Mouse (Mus musculus) forebrain, postnatal 0 days (tissue): Measurements from ENCODE around the gene Txndc11. TPM values are rescaled to one million over a fixed set of nuclear protein-coding genes. Genes with fewer than 3 reads are reported as not detected.

ENCODE experiments used
- ATAC-seq: fragments of 200-750 bp; cut with Nextera tagmentation; 2 replicates; pipeline ENCODE4 v1.8.0; 2017; ENCODE audit warnings: mild to moderate bottlenecking, moderate library complexity
- DNase-seq: peaks from one replicate; pipeline ENCODE4 v3.0.0-alpha.2; 2015
- H3K27ac ChIP-seq: fragments of 300-500 bp; sonication (generic); 2 replicates; pipeline ENCODE4 v1.5.1; 2014; ENCODE audit warnings: low read depth, mild to moderate bottlenecking, antibody characterized with exemption, low read length, moderate library complexity, mixed read lengths
- H3K27me3 ChIP-seq: fragments of 300-500 bp; sonication (generic); 2 replicates; pipeline ENCODE4 v1.6.1; 2014; ENCODE audit warnings: mild to moderate bottlenecking, low read length, mixed read lengths; ENCODE audit not compliant: insufficient read depth
- H3K36me3 ChIP-seq: fragments of 300-500 bp; sonication (generic); 2 replicates; pipeline ENCODE4 v1.6.1; 2014; ENCODE audit warnings: mild to moderate bottlenecking, moderate library complexity; ENCODE audit not compliant: insufficient read depth
- H3K4me1 ChIP-seq: fragments of 300-500 bp; sonication (generic); 2 replicates; pipeline ENCODE4 v1.6.1; 2014; ENCODE audit warnings: antibody characterized with exemption; ENCODE audit not compliant: insufficient read depth
- H3K4me2 ChIP-seq: fragments of 300-500 bp; sonication (generic); 2 replicates; pipeline ENCODE4 v1.6.1; 2014; ENCODE audit warnings: low read depth, mild to moderate bottlenecking, moderate library complexity
- H3K4me3 ChIP-seq: fragments of 300-500 bp; sonication (generic); 2 replicates; pipeline ENCODE4 v1.5.1; 2014; ENCODE audit warnings: low read depth, low read length, mixed read lengths
- H3K9ac ChIP-seq: fragments of 300-500 bp; sonication (generic); 2 replicates; pipeline ENCODE4 v1.6.1; 2014; ENCODE audit warnings: mild to moderate bottlenecking
- H3K9me3 ChIP-seq: fragments of 300-500 bp; sonication (generic); 2 replicates; pipeline ENCODE4 v1.6.1; 2016; ENCODE audit warnings: low read length
- CTCF ChIP-seq: sonication (generic); IDR thresholded peaks from 2 replicates; pipeline ENCODE4 v1.5.1; 2016; ENCODE audit warnings: antibody characterized with exemption, control low read depth, low read depth
- WGBS: fragments of 180-500 bp; shearing (Covaris S2); extraction: QIAGEN DNeasy Blood & Tissue Kit; methylation state at CpG from one replicate; pipeline ENCODE4 v1.1.7; 2014; 5-methylcytosine and 5-hydroxymethylcytosine counted together
- polyA plus RNA-seq: library from polyadenylated mRNA; unstranded; fragments of >200 nt; fragmentation: Nextera tagmentation; extraction: Ambion mirVana; gene quantifications from 2 replicates; pipeline ENCODE4 v1.2.1, GENCODE M21; 2015
- total RNA-seq: library from RNA; depleted of rRNA; stranded (reverse); fragments of >200 nt; gene quantifications from 2 replicates; pipeline ENCODE4 v1.2.3, GENCODE M21; 2014

The Txndc11 gene
- total and polyA plus RNA-seq, 2 experiments from 2014 or later = 29.9 to 43.8 TPM

- Histone ChIP-seq H3K4me1 (no peaks in the 10 kb centered on the region), H3K4me2 (no peak overlapping the region), H3K27ac (no peak overlapping the region), H3K9ac (no peak overlapping the region), H3K4me3 (no peak overlapping the region), H3K36me3 (no peaks in the 10 kb centered on the region), H3K9me3 (no peaks in the 10 kb centered on the region), H3K27me3 (no peaks in the 10 kb centered on the region)
- ATAC-seq (no peak), DNase-seq (no peak)
- 71% methylated on average over 6 of the region's 6 CpGs for WGBS
- no peak for TF ChIP-seq CTCF
Observed at GRCm38 (mm10) chr16:11054409-11054808, 80.0 kb downstream of the Txndc11 start.

DNA sequence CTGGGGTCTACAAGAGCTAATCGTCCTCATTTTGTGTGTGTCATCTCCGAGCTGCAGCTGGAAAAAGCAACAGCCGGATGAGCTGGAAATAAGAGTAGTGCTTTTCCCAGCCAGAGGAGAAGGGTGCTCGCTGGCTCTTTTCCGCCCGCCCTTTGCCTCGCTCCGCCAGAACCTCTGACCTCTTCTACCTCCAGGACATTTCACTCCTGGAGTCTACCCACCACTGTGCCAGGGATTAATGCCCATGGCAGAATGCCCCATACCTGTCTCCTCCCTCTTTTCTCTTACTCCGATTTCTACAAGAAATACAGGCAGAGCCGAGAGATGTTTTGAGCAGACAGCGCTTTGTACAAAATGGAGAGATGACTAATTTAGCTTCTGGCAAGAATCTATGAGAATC lies 83.3 kb downstream of the Txndc11 start:
- Histone ChIP-seq H3K9ac (no peak overlapping the region), H3K36me3 (no peaks in the 10 kb centered on the region), H3K27me3 (no peaks in the 10 kb centered on the region), H3K4me3 (no peak overlapping the region), H3K27ac (no peak overlapping the region), H3K4me1 (no peaks in the 10 kb centered on the region), H3K9me3 (no peaks in the 10 kb centered on the region), H3K4me2 (no peak overlapping the region)
- ATAC-seq (no peak), DNase-seq (no peak)
- TF ChIP-seq CTCF = no peak
- WGBS = 91% methylated on average over 11 of the region's 11 CpGs

- Histone ChIP-seq H3K36me3 (no peaks in the 10 kb centered on the region), H3K4me2 (no peak overlapping the region), H3K27ac (no peak overlapping the region), H3K27me3 (no peaks in the 10 kb centered on the region), H3K4me1 (no peaks in the 10 kb centered on the region), H3K9me3 (no peaks in the 10 kb centered on the region), H3K9ac (no peak overlapping the region), H3K4me3 (no peak overlapping the region)
- ATAC-seq (no peak), DNase-seq (no peak)
- TF ChIP-seq CTCF = no peak
- WGBS = 74% methylated on average over 2 of the region's 2 CpGs
Observed at GRCm38 (mm10) chr16:11050226-11050625, 84.2 kb downstream of the Txndc11 start.

DNA sequence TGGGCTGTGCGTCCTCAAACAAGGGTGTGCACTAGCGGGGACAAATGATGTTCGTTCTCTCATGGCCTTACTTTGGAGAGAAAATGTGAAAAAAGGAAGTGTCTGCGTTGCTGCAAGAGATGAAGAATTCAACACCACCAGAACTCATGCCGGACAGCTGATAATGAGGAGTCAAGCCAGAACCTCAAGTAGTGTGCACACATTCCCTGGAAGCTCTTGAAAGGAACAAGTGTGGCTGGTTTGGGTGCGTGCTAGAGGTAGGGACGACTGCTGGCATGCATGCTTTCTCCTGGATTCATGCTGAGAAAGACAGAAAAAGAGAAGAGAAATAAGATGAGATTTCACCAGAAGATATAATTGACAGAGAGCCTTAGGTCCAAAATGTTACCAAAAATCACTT lies 87.3 kb downstream of the Txndc11 start:
- no peak overlapping the region for H3K9ac ChIP-seq
- 90% methylated on average over 7 of the region's 7 CpGs for WGBS
- no peak overlapping the region for H3K4me2 ChIP-seq
- DNase-seq = no peak
- TF ChIP-seq CTCF = no peak
- no peaks in the 10 kb centered on the region for H3K9me3 ChIP-seq
- H3K27ac ChIP-seq = no peak overlapping the region
- ATAC-seq = no peak
- H3K27me3 ChIP-seq = no peaks in the 10 kb centered on the region
- H3K4me1 ChIP-seq = no peaks in the 10 kb centered on the region
- no peaks in the 10 kb centered on the region for H3K36me3 ChIP-seq
- H3K4me3 ChIP-seq = no peak overlapping the region

DNA sequence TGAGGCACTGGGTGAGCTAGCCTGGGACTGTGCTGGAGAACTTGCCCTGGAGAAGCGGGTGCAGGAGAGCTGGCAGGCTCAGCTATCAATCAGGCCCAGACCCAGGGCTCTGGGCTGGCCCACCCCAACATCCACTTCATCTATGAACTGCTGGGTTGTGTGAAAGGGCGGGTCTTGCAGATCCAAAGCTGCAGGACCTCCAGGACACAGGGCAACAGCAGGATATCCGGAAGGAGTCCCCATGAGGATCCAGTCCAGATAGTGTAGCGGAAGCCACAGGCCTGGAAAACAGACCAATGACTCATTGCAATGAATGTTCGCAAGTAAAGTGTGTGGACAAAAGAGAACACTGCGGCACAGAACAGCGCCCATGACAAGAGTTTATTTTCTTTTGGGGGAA lies 88.0 kb downstream of the Txndc11 start:
- no peak overlapping the region for H3K27ac ChIP-seq
- no peak for TF ChIP-seq CTCF
- H3K9me3 ChIP-seq = no peaks in the 10 kb centered on the region
- no peak overlapping the region for H3K4me3 ChIP-seq
- no peak overlapping the region for H3K9ac ChIP-seq
- no peak overlapping the region for H3K4me2 ChIP-seq
- no peaks in the 10 kb centered on the region for H3K36me3 ChIP-seq
- DNase-seq (no peak), ATAC-seq (no peak)
- WGBS = 80% methylated on average over 7 of the region's 7 CpGs
- H3K4me1 ChIP-seq = no peaks in the 10 kb centered on the region
- no peaks in the 10 kb centered on the region for H3K27me3 ChIP-seq

DNA sequence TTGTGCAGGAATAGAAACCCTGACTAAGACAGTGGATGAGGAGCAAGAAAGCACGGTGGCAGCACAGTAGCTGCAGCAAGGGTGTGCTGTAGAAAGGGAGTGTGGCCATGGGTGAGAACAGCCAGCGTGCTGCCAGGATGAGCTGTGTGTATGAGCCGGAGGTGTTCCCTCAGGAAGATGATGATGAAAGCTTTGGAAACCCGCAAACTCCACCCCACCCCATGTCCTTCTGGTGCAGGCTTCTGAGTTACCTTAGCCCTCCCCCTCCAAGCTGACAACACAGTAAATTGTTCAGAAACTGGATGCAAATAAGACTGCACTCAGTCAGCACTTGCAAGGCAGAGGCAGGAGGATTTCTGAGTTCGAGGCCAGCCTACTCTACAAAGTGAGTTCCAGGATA lies 91.2 kb downstream of the Txndc11 start:
- Histone ChIP-seq H3K27me3 (no peaks in the 10 kb centered on the region), H3K9me3 (no peaks in the 10 kb centered on the region), H3K4me3 (no peak overlapping the region), H3K4me1 (no peaks in the 10 kb centered on the region), H3K36me3 (no peaks in the 10 kb centered on the region), H3K4me2 (no peak overlapping the region), H3K9ac (no peak overlapping the region), H3K27ac (no peak overlapping the region)
- WGBS = 87% methylated on average over 5 of the region's 5 CpGs
- ATAC-seq (no peak), DNase-seq (no peak)
- TF ChIP-seq CTCF = no peak

DNA sequence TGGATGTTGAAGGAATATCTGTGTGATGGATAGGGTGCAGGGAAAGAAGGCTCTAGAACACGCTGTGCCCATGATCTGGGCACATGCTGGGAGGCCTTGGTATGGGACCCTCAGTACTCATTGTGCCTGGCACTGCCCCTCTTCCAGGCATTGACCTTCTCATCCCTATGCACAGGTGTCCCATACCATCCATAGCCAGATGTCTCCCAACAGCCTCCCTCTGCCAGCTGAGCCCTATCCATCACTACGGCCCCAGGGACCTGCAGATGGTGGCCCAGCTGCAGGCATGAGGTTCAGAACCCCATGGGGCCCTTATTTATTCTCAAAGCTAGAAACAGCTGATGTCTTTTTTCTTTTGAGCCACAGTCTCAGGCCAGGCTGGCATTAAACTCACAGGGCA lies 93.8 kb downstream of the Txndc11 start:
- TF ChIP-seq CTCF = no peak
- Histone ChIP-seq H3K4me3 (no peak overlapping the region), H3K27ac (no peak overlapping the region), H3K9me3 (no peaks in the 10 kb centered on the region), H3K4me1 (no peaks in the 10 kb centered on the region), H3K4me2 (no peak overlapping the region), H3K9ac (no peak overlapping the region), H3K36me3 (no peaks in the 10 kb centered on the region), H3K27me3 (no peaks in the 10 kb centered on the region)
- no peak for ATAC-seq
- no peak for DNase-seq
- WGBS = 64% methylated on average over 2 of the region's 2 CpGs
